Mouse (Mus musculus): ENCODE measurements around the gene Ctnnal1.

- TF ChIP-seq MAFK (IDR thresholded peaks at IDR 0.05; ENCODE audit: insufficient read depth, low read depth, low read length) (no peak), ZNF384 (IDR thresholded peaks at IDR 0.05; ENCODE audit: low read depth, low read length) (no peak), HCFC1 (IDR thresholded peaks at IDR 0.05; ENCODE audit: borderline replicate concordance, insufficient read depth, low read length) (no peak)
Observed at GRCm38 (mm10) chr4:56812096-56812495, 52.9 kb downstream of the Ctnnal1 start.
